Mouse (Mus musculus) limb, embryonic 13.5 days (tissue): ENCODE data around the gene Mvp. TPM values are rescaled to one million over a fixed set of nuclear protein-coding genes. Genes with fewer than 3 reads are reported as not detected.

Experiments
- ATAC-seq: fragments of 200-750 bp; cut with Nextera tagmentation; 2 replicates; pipeline ENCODE4 v1.8.0; 2017; ENCODE audit warnings: low read depth, moderate number of reproducible peaks, moderate TSS enrichment; ENCODE audit not compliant: low FRiP score
- H3K27ac ChIP-seq: fragments of 300-500 bp; sonication (generic); 2 replicates; pipeline ENCODE4 v1.5.1; 2015; ENCODE audit warnings: inconsistent platforms, mild to moderate bottlenecking, moderate library complexity
- H3K27me3 ChIP-seq: fragments of 300-500 bp; sonication (generic); 2 replicates; pipeline ENCODE4 v1.6.1; 2015; ENCODE audit warnings: mild to moderate bottlenecking, inconsistent platforms
- H3K36me3 ChIP-seq: fragments of 300-500 bp; sonication (generic); 2 replicates; pipeline ENCODE4 v1.6.1; 2015; ENCODE audit warnings: inconsistent platforms, mild to moderate bottlenecking, moderate library complexity
- H3K4me1 ChIP-seq: fragments of 300-500 bp; sonication (generic); 2 replicates; pipeline ENCODE4 v1.6.1; 2015; ENCODE audit warnings: inconsistent platforms
- H3K4me2 ChIP-seq: fragments of 300-500 bp; sonication (generic); replicated peaks from 2 replicates; pipeline ENCODE4 v1.6.1; 2015; ENCODE audit warnings: inconsistent platforms, mild to moderate bottlenecking, moderate library complexity
- H3K4me3 ChIP-seq: fragments of 300-500 bp; sonication (generic); 2 replicates; pipeline ENCODE4 v1.5.1; 2015; ENCODE audit warnings: moderate library complexity, mild to moderate bottlenecking, inconsistent platforms
- H3K9ac ChIP-seq: fragments of 300-500 bp; sonication (generic); 2 replicates; pipeline ENCODE4 v1.6.1; 2015; ENCODE audit warnings: mild to moderate bottlenecking, inconsistent platforms
- H3K9me3 ChIP-seq: fragments of 300-500 bp; sonication (generic); 2 replicates; pipeline ENCODE4 v1.6.1; 2016; ENCODE audit warnings: inconsistent platforms
- WGBS: fragments of 180-500 bp; shearing (Covaris S2); methylation state at CpG from one replicate; pipeline ENCODE4 v1.1.7; 2015; 5-methylcytosine and 5-hydroxymethylcytosine counted together
- polyA plus RNA-seq: library from polyadenylated mRNA; unstranded; fragments of >200 nt; fragmentation: Nextera tagmentation; extraction: Ambion mirVana; gene quantifications from 2 replicates; pipeline ENCODE4 v1.2.1, GENCODE M21; 2015

Gene Mvp
- polyA plus RNA-seq, 1 experiment from 2014 or later, result 5.6 TPM

DNA sequence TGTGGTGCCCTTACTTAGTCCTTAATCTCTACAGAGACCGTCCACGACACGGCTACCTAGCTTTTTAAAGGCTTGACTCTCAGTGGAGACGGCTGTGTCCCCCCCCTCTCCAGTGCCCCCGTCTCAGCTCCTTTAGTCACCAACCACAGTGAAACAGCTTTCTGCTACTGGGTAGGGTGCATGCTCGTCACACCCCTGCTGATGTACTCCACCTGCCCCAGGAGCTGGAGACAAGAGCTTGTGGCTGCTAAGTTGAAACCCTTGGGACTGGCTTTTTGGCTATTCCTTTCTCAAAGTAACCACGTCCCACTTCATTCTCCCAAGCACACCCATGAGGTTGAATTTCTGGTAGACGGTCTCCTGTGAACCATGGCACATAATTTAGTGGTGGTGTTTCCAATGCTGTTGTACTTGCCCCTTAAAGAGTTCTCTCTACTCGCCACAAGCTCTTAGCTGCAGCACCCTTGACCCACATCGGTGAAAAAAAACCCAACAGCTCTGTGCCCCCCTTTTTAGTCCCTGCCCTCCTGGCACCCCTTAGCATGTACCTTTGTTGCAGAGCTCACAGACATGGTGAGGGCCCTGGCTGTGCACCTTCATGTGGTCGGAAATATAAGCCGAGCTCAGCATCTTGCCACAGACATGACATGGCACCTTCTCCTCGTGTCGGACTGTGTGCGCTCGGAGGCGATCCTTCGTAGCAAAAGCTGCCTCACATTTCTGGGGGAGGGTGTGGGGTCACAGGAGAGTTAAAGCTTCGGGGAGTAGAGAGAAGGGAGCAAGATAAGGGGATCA is 9.7 kb upstream of the Mvp start:
- peak overlapping the region; percentile 94 for H3K4me3 ChIP-seq

DNA sequence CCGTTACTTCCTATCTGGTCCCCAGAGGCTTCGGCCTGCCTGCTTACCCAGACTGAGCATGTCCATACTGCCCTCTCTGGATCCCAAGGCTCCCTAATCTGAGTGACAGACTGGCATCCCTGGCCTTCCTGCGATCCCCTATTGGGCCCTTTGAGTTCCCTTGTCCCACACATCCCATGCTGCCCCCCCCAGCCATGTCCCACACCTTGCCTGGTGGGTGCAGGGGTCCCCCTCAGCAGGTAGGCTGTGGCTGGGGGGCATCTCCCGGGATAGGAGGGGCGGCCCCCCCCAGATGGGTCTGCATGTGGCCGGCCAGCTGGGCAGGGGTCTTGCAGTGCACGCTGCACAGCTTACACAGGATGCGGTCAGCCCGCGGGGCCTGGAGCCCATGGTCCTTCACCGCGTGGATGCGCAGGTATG is 8.9 kb upstream of the Mvp start:
- Histone ChIP-seq H3K27me3 (no peaks in the 10 kb centered on the region), H3K4me3 (peak overlapping the region; percentile 94), H3K36me3 (peaks cover 38% of the 10 kb centered on the region), H3K9ac (peak overlapping the region; percentile 99), H3K4me1 (peaks cover 73% of the 10 kb centered on the region), H3K4me2 (peak overlapping the region; percentile 98), H3K9me3 (no peaks in the 10 kb centered on the region), H3K27ac (peak overlapping the region; percentile 75; the same call in 1 of the 2 replicates)
- WGBS, result 79% methylated on average over 13 of the region's 13 CpGs
- no peak for ATAC-seq

More for the DNA sequence above, 9.7 kb upstream of the Mvp start:
- H3K9ac ChIP-seq, result peak overlapping the region; percentile 99
- H3K4me2 ChIP-seq, result peak overlapping the region; percentile 98
- H3K9me3 ChIP-seq, result no peaks in the 10 kb centered on the region
- H3K27ac ChIP-seq, result peak overlapping the region; percentile 99; the same call in 1 of the 2 replicates
- ATAC-seq, result no peak
- H3K36me3 ChIP-seq, result peaks cover 45% of the 10 kb centered on the region
- whole genome bisulfite sequencing, result 18% methylated on average over 19 of the region's 19 CpGs
- H3K27me3 ChIP-seq, result no peaks in the 10 kb centered on the region
- peaks cover 68% of the 10 kb centered on the region for H3K4me1 ChIP-seq

DNA sequence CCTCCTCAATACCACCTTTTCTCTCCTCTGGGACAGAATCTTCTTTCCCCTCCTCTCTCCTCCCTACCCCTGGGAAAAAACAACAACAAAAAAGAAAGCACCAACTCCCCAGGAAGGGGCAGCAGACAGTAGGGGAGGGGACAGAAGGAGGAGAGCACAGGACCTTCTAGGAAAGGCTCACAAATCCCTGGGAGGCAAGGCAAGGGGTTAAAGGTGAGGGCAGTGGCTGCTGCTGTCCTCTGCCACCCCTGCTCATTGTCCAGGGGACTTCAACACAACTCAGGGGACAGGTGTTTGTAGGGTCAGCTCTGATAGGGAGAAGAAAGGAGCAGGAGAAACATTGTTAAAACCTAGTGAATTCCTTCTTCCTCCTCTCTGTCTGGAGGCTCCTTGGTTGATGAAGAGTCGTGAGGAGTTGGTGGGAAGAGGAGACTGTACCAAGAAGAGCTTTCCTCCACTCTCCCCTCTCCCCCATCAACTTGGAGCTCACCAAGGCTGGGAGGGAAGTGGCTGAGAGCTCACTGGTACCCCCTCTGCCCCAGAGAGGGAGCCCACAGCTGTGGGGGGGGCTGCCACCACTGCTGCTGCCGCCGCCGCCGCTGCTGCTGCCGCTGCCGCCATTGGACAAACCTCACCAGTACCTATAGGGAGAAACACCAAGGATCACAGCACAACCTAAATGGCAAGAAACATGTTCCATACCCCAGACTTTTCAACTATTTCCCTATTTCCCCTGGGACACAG is 8.3 kb upstream of the Mvp start:
- Histone ChIP-seq H3K27me3 (no peaks in the 10 kb centered on the region), H3K4me1 (peaks cover 73% of the 10 kb centered on the region), H3K9ac (peak overlapping the region; percentile 99), H3K27ac (peak overlapping the region; percentile 75; the same call in 1 of the 2 replicates), H3K9me3 (no peaks in the 10 kb centered on the region), H3K36me3 (peaks cover 32% of the 10 kb centered on the region), H3K4me2 (peak overlapping the region; percentile 98), H3K4me3 (peak overlapping the region; percentile 94)
- WGBS, result 86% methylated on average over 7 of the region's 7 CpGs
- ATAC-seq, result no peak

DNA sequence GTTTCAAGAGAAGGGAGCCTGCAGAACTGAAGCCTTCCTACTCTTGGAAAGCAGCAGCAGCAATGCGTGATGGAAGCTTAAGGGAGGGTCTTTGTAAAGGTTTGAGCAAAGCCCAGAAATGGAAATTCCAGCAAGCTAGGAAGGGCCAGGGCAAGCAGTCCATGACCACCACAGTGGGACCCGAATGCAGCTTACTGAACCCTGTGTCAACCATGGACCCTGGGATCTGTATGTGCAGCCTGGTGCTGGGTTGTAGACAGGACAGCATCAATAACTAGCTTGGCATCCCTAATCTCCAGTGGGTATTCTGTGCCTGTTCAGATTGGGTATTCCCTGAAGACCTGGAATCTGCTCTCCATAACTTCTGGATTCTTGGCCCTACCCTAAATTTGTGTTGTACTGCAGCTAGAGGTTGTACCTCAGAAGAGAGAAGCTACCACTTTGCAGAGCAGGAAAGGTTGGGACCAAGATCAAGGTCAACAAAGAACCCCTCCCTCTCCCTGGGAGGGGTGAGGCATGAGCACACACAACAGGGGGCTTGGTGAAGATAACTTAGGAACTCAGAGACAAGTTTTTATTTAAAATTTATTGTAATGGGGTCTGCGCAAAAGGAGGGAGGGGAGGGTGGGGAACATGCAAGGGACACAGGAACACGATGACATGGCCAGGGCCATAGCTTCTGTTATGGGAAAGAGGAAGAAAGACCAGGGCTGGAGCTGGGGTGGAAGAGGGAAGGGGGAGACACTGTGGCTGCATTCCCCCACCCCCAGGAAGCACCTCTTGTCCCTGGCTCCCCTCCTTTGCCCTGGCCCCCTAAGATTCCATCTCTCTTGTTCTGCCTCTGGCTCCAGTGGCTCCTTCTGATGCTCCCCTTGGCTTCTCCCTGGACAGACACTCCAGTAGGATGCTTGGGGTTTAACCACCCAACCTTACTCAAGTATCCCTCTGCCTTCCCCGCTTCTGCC is 7.4 kb upstream of the Mvp start:
- Histone ChIP-seq H3K27ac (peak overlapping the region; percentile 82), H3K27me3 (no peaks in the 10 kb centered on the region), H3K4me3 (peak overlapping the region; percentile 94), H3K36me3 (peaks cover 32% of the 10 kb centered on the region), H3K4me1 (peaks cover 73% of the 10 kb centered on the region), H3K9ac (peak overlapping the region; percentile 86), H3K4me2 (peak overlapping the region; percentile 98), H3K9me3 (no peaks in the 10 kb centered on the region)
- WGBS, result 40% methylated on average over 5 of the region's 5 CpGs
- no peak for ATAC-seq

DNA sequence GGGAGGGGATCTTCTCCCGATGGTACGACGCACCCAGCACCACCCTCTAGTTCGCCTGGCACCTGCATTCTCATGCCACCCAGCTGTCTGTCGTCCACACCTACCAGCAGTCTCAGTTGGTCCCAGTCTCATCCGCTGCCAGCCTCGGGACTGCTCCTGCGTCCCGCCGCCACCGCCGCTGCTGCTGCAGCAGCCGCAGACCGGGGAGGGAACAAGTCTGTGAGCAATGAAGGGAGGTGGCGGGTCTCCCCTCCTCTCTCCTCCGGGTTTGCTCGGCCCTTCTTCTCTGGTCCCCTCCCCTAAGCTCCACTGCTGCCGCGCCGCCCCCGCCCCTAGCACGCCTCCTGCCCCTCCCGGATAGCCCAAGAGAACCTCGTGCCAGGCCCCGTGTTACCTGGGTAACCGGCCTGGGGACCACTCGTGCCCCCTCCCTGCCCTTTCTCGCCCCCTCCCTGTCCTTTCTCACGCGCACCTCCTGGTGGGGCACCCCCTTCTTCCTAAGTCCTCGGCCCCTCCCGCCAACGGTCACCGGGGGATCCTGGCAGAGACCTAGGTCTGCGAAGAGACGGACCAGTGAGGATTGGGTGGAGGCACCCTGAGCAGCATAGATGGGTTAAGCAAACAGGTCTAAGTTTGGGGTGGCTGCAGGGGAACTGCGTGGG is 6.6 kb upstream of the Mvp start, which contains the start of the genes Gm42742 and Prrt2:
Gene Gm42742, minus strand, starts transcription at position 197 of the 662 bp plus-strand sequence.
Gene Prrt2, minus strand, starts transcription at position 311 of the 662 bp plus-strand sequence.
- H3K9ac ChIP-seq, result peak within 1 kb of the TSS; percentile 86
- peak within 1 kb of the TSS; percentile 82 for H3K27ac ChIP-seq
- peaks cover 76% of the 10 kb centered on the region for H3K4me1 ChIP-seq
- H3K27me3 ChIP-seq, result no peaks in the 10 kb centered on the region
- peaks cover 32% of the 10 kb centered on the region for H3K36me3 ChIP-seq
- peak within 1 kb of the TSS; percentile 66 for H3K4me3 ChIP-seq
- ATAC-seq, result peak; percentile 29
- under 1% methylated on average over 32 of the region's 37 CpGs for WGBS
- H3K9me3 ChIP-seq, result no peaks in the 10 kb centered on the region
- H3K4me2 ChIP-seq, result peak within 1 kb of the TSS; percentile 98

DNA sequence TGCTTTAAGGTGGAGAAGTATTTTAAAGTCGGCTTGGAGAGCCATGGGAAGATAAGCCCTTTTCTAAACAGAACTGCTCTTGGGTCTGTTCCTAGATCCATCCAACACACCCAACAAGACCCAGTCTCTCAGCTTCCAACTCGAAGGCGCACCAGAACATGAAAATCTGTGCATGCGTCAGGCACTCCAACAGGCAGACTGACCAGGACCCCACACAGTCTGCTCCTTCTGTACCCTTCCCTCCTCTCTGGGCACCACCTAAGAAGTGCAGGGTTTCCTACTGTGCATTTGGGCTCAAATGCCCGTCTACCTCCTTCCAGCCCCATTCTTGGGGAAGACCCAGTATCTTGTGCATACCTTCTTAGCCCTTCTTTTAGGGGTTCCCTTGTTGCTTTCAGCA is 6.1 kb upstream of the Mvp start:
- H3K4me3 ChIP-seq, result peak overlapping the region; percentile 66
- H3K4me1 ChIP-seq, result peaks cover 81% of the 10 kb centered on the region
- H3K36me3 ChIP-seq, result peaks cover 37% of the 10 kb centered on the region
- peak overlapping the region; percentile 98 for H3K4me2 ChIP-seq
- peak overlapping the region; percentile 82 for H3K27ac ChIP-seq
- ATAC-seq, result no peak
- H3K9me3 ChIP-seq, result no peaks in the 10 kb centered on the region
- 33% methylated on average over 5 of the region's 5 CpGs for WGBS
- H3K9ac ChIP-seq, result peak overlapping the region; percentile 86
- H3K27me3 ChIP-seq, result no peaks in the 10 kb centered on the region

DNA sequence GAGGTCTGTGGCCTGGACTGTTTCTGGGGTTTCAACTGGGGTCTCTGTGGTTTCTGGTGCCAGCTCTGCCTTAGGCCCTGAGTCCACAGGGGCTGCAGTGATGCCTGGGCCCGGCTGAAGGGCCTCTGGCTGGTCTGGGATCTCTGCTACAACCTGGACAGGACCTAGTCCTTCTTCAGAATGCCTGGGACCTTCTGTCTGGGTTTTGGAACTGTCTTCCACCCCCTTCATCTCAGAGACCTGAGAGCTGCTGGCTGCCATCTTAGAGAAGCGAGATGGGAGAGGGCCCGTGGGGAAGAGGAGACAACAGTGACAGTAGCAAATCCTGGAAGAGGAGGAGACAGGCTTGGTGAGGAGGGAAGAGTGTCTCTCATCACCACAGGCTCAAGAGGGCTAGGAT is 5.6 kb upstream of the Mvp start:
- WGBS, result 60% methylated on average over 3 of the region's 3 CpGs
- Histone ChIP-seq H3K4me1 (peaks cover 86% of the 10 kb centered on the region), H3K27ac (peak overlapping the region; percentile 82), H3K4me3 (peak overlapping the region; percentile 66), H3K9ac (peak overlapping the region; percentile 86), H3K36me3 (peaks cover 41% of the 10 kb centered on the region), H3K4me2 (peak overlapping the region; percentile 98), H3K9me3 (no peaks in the 10 kb centered on the region), H3K27me3 (no peaks in the 10 kb centered on the region)
- ATAC-seq, result no peak

DNA sequence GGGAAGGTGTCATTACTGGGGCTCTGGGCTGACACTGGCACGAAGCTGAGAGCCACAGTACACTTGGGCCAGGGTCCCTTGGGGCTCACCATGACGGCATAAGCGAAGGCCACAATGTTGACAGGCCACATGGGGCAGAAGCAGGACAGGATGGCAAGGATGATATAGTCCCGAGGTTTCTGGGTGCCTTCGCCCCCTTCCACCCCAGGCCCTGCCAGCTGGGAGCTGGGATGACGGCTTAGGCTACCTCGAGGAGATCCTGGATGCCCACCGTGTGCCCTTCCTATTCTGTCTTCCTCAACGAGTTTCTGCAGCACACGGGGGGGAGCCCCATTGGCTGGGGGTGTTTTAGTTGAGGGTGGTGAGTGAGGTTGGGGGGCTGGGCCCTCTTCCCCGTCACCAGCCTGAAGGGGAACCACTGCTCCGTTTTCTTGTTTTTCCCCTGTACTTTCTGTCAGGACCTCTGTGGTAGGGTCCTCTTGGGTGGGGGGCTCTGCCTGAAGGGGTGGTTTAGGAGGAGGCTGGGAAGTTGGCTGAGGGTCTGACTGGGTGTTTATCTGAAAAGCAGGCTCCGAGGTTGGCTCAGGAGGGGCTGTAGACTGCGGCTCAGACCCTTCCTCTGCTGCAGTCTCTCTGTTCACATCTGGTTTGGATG is 5.0 kb upstream of the Mvp start:
- peak overlapping the region; percentile 86 for H3K9ac ChIP-seq
- ATAC-seq, result no peak
- no peaks in the 10 kb centered on the region for H3K9me3 ChIP-seq
- 71% methylated on average over 14 of the region's 14 CpGs for WGBS
- H3K4me1 ChIP-seq, result peaks cover 87% of the 10 kb centered on the region
- peak overlapping the region; percentile 66 for H3K4me3 ChIP-seq
- H3K36me3 ChIP-seq, result peaks cover 44% of the 10 kb centered on the region
- H3K27ac ChIP-seq, result peak overlapping the region; percentile 82
- peak overlapping the region; percentile 98 for H3K4me2 ChIP-seq
- H3K27me3 ChIP-seq, result no peaks in the 10 kb centered on the region

DNA sequence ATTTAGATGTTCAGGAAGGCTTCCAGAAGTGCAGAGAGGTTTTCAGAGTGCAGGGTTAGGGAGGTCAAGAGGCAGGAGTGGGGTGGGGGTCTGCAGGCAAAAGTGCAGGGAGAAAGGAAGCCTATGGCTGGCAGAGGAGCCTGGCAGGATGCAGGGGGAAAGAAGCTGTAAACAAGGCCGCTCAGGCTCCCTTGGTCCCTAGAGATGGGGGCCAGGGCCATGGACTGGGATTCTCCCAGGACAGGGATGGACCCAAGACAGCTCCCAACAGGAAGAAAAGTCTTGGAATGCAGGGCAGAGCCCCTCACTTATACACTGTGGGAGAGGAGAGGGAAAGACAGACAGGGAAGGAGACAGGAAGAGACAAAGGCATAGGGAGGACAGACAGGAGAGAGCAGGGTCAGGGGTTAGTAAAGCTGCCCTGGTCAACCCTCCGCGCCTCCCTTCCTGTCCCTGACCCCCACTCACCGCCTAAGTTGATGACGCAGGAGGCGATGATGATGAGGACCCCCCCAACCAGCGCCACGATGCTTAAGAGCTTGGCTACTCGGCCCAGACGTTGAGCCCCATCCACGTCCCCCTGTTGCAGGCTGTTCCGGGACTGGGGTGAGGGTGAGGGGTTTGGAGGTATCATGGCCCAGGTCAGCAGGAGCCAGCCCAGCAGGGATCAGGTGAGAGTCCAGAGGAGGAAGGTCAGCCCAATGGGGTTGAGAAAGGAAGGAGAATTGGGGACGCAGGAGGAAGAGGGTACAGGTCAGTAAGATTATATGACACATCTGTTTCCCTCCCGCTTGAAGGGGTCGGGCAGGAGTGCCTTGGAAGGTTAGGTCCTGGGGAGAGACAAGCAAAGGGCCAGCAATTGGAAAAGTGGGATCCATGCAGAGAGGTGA is 4.2 kb upstream of the Mvp start:
- Histone ChIP-seq H3K36me3 (peaks cover 44% of the 10 kb centered on the region), H3K27me3 (no peaks in the 10 kb centered on the region), H3K4me1 (peaks cover 85% of the 10 kb centered on the region), H3K9ac (peak overlapping the region; percentile 86), H3K4me3 (peak overlapping the region; percentile 80; the same call in 1 of the 2 replicates), H3K27ac (peak overlapping the region; percentile 29; the same call in 1 of the 2 replicates), H3K4me2 (peak overlapping the region; percentile 98), H3K9me3 (no peaks in the 10 kb centered on the region)
- ATAC-seq, result no peak
- 76% methylated on average over 15 of the region's 15 CpGs for WGBS

DNA sequence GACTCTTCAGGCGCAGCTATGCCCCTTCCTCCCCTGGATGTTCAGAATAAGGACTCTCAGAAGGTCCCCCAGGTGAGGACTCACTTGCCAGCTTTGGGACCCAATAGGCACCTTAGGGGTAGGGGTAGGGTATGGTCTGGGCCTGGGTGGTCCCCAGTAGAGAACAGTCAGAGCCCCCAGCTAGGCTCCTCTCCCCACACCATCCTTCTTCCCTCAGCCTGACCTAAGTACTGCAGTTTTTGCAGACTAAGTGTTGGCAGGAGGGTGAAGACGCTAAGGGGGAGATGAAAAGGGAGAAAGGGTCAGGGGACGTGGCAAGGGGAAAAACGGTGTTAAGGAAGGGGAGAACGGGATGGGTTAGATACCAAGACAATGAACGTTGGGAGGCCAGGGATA is 3.5 kb upstream of the Mvp start:
- 50% methylated on average over 6 of the region's 6 CpGs for WGBS
- Histone ChIP-seq H3K9ac (peak overlapping the region; percentile 86), H3K36me3 (peaks cover 44% of the 10 kb centered on the region), H3K4me3 (peak overlapping the region; percentile 80; the same call in 1 of the 2 replicates), H3K4me1 (peaks cover 77% of the 10 kb centered on the region), H3K27me3 (no peaks in the 10 kb centered on the region), H3K4me2 (peak overlapping the region; percentile 98), H3K27ac (peak overlapping the region; percentile 29), H3K9me3 (no peaks in the 10 kb centered on the region)
- no peak for ATAC-seq
